Mouse (Mus musculus) hematopoietic multipotent progenitor cell, adult 10-12 weeks (in vitro differentiated cells): ENCODE results near the gene Cela3b. TPM values are rescaled to one million over a fixed set of nuclear protein-coding genes. Genes with fewer than 3 reads are reported as not detected.

Experiments used
- polyA plus RNA-seq: library from polyadenylated mRNA; stranded (reverse); fragments of >175 nt; gene quantifications from 2 replicates; pipeline ENCODE4 v1.2.3, GENCODE M21; 2012; ENCODE audit warnings: low replicate concordance

The Cela3b gene
- 1.5 TPM in 1 of 2 replicates, not detected in the other for polyA plus RNA-seq

GRCm38 (mm10) chr4:137430502-137430901, at the start of gene Cela3b:
TSS of gene Cela3b (minus strand) at chr4:137430540.

GRCm38 (mm10) chr4:137468260-137469080, 38.1 kb upstream of the Cela3b start, which contains the start of gene Hspg2:
TSS of gene Hspg2 (plus strand) at chr4:137468769.

GRCm38 (mm10) chr4:137453234-137453767, 23.0 kb upstream of the Cela3b start, which contains the start of gene 1700013G24Rik:
TSS of gene 1700013G24Rik (plus strand) at chr4:137453284.

GRCm38 (mm10) chr4:137409691-137410090, 20.6 kb downstream of the Cela3b start, which contains the start of gene Cela3a:
TSS of gene Cela3a (minus strand) at chr4:137409791.

Other genes starting within 250 kb of the Cela3b start
- 0.04 TPM in 1 of 2 replicates, not detected in the other for gene Wnt4, start 153.1 kb downstream of the Cela3b start, polyA plus RNA-seq
- 16.9 and 39.8 TPM in 2 replicates for gene Cdc42, start 72.8 kb downstream of the Cela3b start, polyA plus RNA-seq
- gene Cela3a, start 20.7 kb downstream of the Cela3b start, polyA plus RNA-seq: not detected in 2 replicates
- gene 1700013G24Rik, start 22.7 kb upstream of the Cela3b start, polyA plus RNA-seq: not detected in 2 replicates
- gene Hspg2, start 38.2 kb upstream of the Cela3b start, polyA plus RNA-seq: 0.90 and 2.9 TPM in 2 replicates
- not detected in 2 replicates for gene Ldlrad2, start 144.0 kb upstream of the Cela3b start, polyA plus RNA-seq
- 45.9 and 95.8 TPM in 2 replicates for gene Usp48, start 163.2 kb upstream of the Cela3b start, polyA plus RNA-seq
- 44.5 and 125 TPM in 2 replicates for gene Rap1gap, start 234.2 kb upstream of the Cela3b start, polyA plus RNA-seq